Mouse (Mus musculus) brain, adult 10 weeks (tissue): ENCODE measurements around the gene Gm614. TPM values are rescaled to one million over a fixed set of nuclear protein-coding genes. Genes with fewer than 3 reads are reported as not detected.

Experiments used
- polyA plus RNA-seq: library from polyadenylated mRNA; stranded (reverse); fragments of 350-450 nt; fragmentation: Illumina TruSeq; extraction: RNeasy Lipid Tissue Mini Kit (QIAGEN cat#74804); gene quantifications from one replicate; pipeline ENCODE4 v1.2.3, GENCODE M21; 2015; ENCODE audit warnings: low read depth, low replicate concordance

Gm614 gene
- polyA plus RNA-seq = not detected

DNA sequence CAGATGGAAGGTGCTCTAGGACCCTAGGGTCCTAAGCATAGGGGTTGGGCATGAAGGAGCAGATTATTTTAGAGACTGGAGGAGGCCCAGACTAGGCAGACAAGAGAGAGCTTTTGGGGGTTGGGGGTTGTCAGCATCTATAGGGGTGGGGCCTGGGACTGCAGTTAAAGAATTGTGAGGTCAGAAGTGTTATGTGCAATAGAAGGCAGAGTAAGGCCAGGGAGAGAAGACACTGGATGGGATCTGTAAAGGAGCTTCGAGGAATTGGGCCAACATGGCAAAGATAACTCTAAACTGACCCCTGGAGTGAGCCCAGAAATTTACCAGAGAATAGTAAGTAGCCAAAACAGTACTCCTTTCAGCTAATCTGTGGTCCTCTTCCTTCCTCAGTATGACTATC, at the start of gene Gm614:
Gene Gm614 (minus strand): TSS at position 101 of the 400 bp plus-strand sequence.

DNA sequence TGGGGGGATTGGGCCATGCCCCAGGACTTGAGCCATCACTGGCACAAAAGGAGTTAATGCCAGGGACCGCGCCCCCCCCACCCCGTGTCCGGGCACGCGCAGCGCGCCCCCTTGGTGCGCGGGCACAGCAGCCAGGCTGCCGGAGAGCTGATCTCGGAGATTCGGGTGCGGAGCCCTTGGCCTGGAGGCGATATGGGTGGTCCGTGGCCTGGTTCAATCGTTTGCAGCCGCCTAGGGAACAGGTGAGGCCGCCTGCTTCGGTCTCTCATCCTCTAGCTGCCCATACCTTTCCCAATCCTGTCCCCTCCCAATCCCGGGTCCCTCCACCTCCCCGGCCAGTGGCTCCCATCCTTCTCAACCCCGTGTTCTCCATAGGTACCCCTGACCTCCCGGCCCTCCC, 35.3 kb upstream of the Gm614 start, which contains the start of gene Nlgn3:
Gene Nlgn3 (plus strand): TSS at position 114 of the 400 bp plus-strand sequence.

DNA sequence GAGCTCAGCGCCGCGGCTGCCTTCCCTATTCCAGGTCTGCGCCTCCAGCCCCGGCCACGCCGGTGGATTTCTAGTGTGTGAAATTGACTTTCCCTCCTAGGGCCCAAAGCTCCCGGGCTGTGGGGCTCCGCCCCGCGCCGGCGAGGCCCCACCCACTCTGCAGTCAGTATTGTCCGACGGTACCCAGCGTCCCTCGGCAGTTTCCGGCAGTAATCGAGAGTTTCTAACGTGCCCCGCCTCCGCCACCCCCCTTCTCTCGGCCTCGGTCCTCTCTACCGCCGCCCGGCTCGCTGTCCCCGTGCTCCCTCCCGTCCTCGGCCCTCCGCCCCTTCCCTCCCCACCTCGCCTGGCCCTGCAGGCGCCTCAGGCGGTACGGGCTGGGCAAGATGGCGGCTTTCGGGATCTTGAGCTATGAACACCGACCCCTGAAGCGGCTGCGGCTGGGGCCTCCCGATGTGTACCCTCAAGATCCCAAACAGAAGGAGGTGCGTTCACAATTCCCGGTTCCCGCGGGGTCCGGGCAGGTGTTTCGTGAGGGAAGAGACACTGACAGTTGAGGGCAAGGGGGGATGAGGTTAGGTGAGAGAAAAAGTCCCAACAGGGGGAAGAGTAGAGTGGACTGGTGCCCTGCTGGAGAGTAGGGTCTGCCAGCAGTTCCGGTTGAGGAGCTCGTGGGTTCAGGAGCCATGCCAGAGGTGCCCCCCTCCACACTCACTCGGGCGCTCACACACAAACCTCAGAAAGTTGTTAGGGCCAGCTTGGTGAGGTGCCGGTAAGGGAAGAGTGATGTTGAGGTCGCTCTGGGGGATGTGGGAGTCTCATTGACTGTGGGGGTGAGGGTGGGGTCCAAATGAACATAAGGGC, 10.3 kb upstream of the Gm614 start, which contains the start of gene Med12:
Gene Med12 (plus strand): TSS at position 156 of the 864 bp plus-strand sequence.

DNA sequence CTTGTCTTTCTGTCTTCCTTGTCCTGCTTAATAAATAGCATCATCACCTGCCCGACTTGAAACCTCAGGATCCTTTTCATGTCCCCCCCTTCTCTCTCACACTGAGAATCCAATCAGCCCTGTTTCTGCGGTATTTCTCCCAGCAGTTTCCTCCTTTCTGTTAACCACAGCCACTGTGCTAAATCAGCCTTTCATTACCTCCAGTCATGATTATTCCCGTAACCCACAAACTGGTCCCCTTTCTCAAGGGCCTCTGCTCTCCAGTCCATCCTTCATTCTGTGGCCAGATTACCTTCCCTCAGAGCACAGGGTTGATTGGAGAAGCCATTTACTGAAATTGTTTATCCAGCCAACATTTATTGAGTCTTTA, 4.9 kb upstream of the Gm614 start, which contains the start of gene Gm20489:
Gene Gm20489 (minus strand): TSS at position 269 of the 370 bp plus-strand sequence.

DNA sequence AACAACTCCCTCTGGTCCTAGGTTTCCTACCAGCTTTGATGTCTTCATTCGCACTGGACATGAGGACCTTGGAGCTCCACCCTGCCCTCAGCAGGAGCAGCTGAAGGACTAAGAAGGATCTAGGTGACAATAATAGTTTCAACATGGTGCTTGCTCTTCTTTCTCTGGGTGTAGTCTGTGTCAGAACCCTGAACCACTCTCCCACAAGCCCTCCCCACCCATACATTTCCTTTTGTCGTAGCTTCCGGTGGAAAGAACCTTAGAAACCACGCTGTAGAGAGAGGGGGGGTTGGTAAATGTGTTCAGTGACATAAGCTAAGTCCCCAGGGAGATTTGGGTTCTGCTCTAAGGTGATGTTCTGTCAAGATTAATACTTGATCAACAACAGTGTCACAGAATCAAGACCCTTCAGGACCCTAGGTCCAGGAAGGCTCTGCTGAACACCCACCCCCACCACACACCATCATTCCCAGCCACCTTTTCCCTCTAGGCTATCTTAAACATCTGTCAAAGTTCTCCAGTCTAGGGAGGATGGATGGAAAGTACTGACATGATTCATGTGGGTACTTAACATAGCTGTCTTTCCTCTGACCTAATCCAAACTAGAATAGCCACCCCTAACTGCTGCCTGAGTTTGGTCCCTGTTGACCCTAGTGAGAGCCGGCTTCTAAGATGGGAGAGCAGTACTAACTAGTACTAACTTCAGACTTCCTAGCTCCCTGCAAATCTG, 4.4 kb upstream of the Gm614 start, which contains the start of gene Il2rg:
Gene Il2rg (minus strand): TSS at position 231 of the 730 bp plus-strand sequence.

DNA sequence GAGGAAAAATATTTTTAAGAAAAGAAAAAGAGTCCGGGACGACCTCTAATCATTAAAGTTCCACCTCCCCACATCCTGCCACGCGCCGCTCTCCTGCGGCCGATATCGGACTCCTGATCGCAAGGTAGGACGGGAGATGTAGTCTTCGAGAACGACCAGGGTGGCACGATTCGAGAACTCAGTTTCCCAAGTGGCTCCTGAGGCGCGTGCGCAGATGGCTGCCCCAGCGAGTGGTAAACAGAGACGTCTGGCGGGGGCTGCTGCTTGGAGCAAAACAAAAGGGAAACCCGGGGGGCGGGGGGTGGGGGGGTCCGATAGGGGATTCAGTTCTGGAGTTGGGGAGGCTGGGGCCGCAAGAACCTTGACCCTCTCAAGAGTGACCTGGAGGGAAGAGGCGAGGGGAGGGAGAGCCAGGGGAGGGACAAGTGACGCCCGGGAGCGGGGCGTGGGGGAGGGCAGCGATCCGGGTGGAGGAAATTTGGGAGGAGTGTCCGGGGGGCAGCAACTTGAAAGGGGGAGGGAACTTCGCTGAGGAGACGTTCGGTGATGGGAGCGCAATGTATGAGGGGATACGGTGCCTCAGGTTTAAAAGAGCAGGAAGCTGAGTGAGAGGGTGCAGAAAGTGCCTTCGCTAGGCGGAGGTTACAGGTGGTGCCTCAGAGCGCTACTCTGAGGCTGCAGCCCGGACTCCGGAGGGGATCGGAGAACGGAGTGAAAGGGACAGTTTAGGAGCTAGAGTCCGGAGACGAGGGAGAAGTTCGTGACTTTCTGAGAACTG, 9.7 kb downstream of the Gm614 start, which contains the start of gene Foxo4:
Gene Foxo4 (plus strand): TSS at position 577 of the 778 bp plus-strand sequence.

DNA sequence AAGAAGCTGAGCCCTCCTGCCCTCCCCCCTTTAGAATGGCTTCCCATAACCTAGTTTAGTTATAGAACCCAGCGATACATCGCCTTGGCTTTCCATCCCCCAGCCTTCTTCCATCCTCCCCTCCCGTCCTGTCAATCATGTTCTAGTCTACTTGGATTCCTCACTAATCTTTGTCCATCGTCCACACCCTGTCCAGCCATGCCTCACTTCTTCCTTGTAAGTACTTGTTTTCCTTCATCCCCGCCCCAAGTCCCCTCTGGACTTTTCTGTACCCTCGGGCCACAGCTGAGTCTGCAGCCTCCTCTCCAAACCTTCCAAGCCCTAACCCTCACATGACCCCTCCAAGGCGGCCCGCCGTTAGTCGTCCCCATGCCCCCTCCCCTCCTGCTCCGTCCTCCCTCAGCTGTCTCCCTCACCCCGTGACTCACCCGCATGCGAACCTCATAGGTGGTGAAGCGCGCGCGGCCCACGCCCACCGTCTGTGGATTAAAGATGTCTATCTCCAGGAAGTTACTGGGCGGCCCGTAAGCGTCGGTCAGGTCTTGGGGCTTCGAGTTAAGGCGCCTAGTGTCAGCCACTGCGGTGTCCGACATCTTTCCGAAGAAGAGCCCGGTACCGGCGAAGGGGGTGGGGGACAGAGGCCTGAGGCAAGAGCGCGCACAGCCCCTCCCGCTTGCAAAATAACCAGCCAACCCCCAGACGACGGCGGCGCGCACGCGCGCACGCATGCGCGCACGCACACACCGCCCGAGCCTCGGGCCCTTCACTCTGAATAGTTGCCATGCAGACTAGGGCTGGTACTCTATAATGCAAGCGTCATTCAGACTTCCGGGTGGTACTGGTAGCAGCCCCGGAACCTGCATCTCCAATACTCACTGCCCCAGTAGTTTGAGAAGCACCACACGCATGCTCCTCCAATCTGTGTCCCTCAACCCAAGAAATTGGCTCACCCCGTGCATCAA, 41.7 kb downstream of the Gm614 start, which contains the start of gene Snx12:
Gene Snx12 (minus strand): TSS at position 730 of the 962 bp plus-strand sequence.

Other genes starting within 250 kb of the Gm614 start
- gene Tex11, start 204.3 kb downstream of the Gm614 start, polyA plus RNA-seq = not detected
- gene Slc7a3, start 178.0 kb downstream of the Gm614 start, polyA plus RNA-seq = 10.7 TPM
- 57.6 TPM for gene Snx12, start 41.4 kb downstream of the Gm614 start, polyA plus RNA-seq
- gene Foxo4, start 9.5 kb downstream of the Gm614 start, polyA plus RNA-seq = 14.7 TPM
- 1.2 TPM for gene Il2rg, start 4.3 kb upstream of the Gm614 start, polyA plus RNA-seq
- not detected for gene Gm20489, start 5.0 kb upstream of the Gm614 start, polyA plus RNA-seq
- 25.8 TPM for gene Med12, start 10.0 kb upstream of the Gm614 start, polyA plus RNA-seq
- 33.2 TPM for gene Nlgn3, start 35.2 kb upstream of the Gm614 start, polyA plus RNA-seq
- 34.5 TPM for gene Gjb1, start 112.4 kb upstream of the Gm614 start, polyA plus RNA-seq
- gene Zmym3, start 156.9 kb upstream of the Gm614 start, polyA plus RNA-seq = 96.2 TPM
- 122 TPM for gene Nono, start 165.3 kb upstream of the Gm614 start, polyA plus RNA-seq
- 0.80 TPM for gene Itgb1bp2, start 185.1 kb upstream of the Gm614 start, polyA plus RNA-seq